Mouse (Mus musculus) kidney, adult 2 months (tissue): ENCODE data around the gene Cog3. TPM values are rescaled to one million over a fixed set of nuclear protein-coding genes. Genes with fewer than 3 reads are reported as not detected.

ENCODE experiments used
- DNase-seq: peaks from one replicate; pipeline ENCODE4 v3.0.0; 2021
- H3K27ac ChIP-seq: fragments of 200-500 bp; 2 replicates; pipeline ENCODE4 v1.5.1; 2012; ENCODE audit warnings: low read depth, low read length, control low read depth, inconsistent platforms; ENCODE audit not compliant: insufficient read depth
- H3K27me3 ChIP-seq: fragments of 200-500 bp; replicated peaks from 2 replicates; pipeline ENCODE4 v1.6.1; 2012; ENCODE audit warnings: mild to moderate bottlenecking, moderate library complexity, low read length, inconsistent platforms; ENCODE audit not compliant: control insufficient read depth, insufficient read depth
- H3K36me3 ChIP-seq: fragments of 200-500 bp; 2 replicates; pipeline ENCODE4 v1.6.1; 2012; ENCODE audit warnings: mild to moderate bottlenecking, moderate library complexity, low read length, inconsistent platforms; ENCODE audit not compliant: control insufficient read depth, insufficient read depth
- H3K4me1 ChIP-seq: fragments of 200-500 bp; 2 replicates; pipeline ENCODE4 v1.6.1; 2011; ENCODE audit warnings: low read length; ENCODE audit not compliant: control insufficient read depth, insufficient read depth
- H3K4me3 ChIP-seq: fragments of 200-500 bp; 2 replicates; pipeline ENCODE4 v1.5.1; 2011; ENCODE audit warnings: mild to moderate bottlenecking, low read depth, low read length, control low read depth; ENCODE audit not compliant: insufficient read depth
- CTCF ChIP-seq: fragments of 200-500 bp; conservative IDR thresholded peaks from 2 replicates; pipeline ENCODE4 v1.5.1; 2011; ENCODE audit warnings: low read depth, mild to moderate bottlenecking, control low read depth, low read length, moderate library complexity, mixed read lengths; ENCODE audit not compliant: insufficient read depth, insufficient read length
- POLR2A ChIP-seq: fragments of 200-500 bp; IDR thresholded peaks from one replicate; pipeline ENCODE4 v1.6.1; 2011; ENCODE audit warnings: low read depth, low read length, control low read depth
- WGBS: fragments of 180-500 bp; shearing (Covaris S2); methylation state at CpG from one replicate; pipeline ENCODE4 v1.1.7; 2018; 5-methylcytosine and 5-hydroxymethylcytosine counted together
- polyA plus RNA-seq: library from polyadenylated mRNA; depleted of rRNA; stranded (reverse); fragments of >200 nt; gene quantifications from 2 replicates; pipeline ENCODE4 v1.2.3, GENCODE M21; 2012

Gene Cog3
- polyA plus RNA-seq, 1 experiment = 10.0 TPM

GRCm38 (mm10) chr14:75758401-75758800 is 4.1 kb upstream of the Cog3 start:
- Histone ChIP-seq H3K4me3 (no peak overlapping the region), H3K27me3 (no peaks in the 10 kb centered on the region), H3K36me3 (peaks cover 5% of the 10 kb centered on the region; the same call in 1 of the 2 replicates), H3K4me1 (no peaks in the 10 kb centered on the region), H3K27ac (no peak overlapping the region)
- TF ChIP-seq POLR2A (no peak), CTCF (no peak)
- 78% methylated on average over 7 of the region's 7 CpGs for WGBS
- no peak for DNase-seq

DNA sequence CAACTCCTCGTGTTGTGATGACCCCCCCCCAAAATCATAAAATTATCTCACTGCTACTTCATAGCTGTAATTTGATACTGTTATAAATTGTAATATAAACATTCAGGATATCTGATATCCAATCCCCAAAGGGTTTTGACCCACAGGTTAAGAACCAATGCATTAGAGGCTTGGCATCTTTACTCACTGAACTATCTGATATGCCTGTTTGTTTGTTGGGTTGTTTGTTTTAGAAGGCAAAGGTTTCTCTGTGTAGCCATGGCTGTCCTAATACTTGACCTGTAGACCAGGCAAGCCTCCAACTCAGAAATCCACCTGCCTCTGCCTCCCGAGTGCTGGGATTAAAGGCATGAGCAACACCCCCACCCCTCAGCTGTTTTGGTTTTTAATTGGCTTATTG is 3.5 kb upstream of the Cog3 start:
- WGBS = 61% methylated on average over 2 of the region's 2 CpGs
- Histone ChIP-seq H3K36me3 (peaks cover 5% of the 10 kb centered on the region; the same call in 1 of the 2 replicates), H3K27me3 (no peaks in the 10 kb centered on the region), H3K27ac (no peak overlapping the region), H3K4me1 (peaks cover 6% of the 10 kb centered on the region; the same call in 1 of the 2 replicates), H3K4me3 (no peak overlapping the region)
- TF ChIP-seq POLR2A = no peak
- no peak for TF ChIP-seq CTCF
- DNase-seq = no peak

DNA sequence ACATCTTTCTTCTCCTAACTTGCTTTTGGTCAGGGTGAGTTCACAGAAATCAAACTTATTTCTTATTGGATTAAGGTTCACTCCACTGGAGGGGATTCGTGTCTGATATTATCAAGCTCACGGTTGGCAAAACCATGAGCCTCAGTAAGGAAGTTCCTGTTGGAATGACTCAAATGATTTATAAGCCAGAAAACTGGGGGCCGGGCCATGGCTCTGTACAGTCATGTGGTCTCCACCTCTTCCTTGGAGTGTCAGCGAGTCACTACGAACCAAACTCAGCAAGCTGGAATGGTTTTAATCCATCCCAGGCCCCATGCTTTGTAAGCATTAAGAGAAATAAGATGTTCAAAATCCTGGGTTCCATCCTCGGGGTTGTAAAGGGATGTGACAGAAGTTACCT is 2.7 kb upstream of the Cog3 start:
- Histone ChIP-seq H3K27ac (no peak overlapping the region), H3K4me3 (no peak overlapping the region), H3K36me3 (peaks cover under 1% of the 10 kb centered on the region; the same call in 1 of the 2 replicates), H3K4me1 (peaks cover 10% of the 10 kb centered on the region), H3K27me3 (no peaks in the 10 kb centered on the region)
- no peak for TF ChIP-seq POLR2A
- no peak for TF ChIP-seq CTCF
- peak; percentile 45 for DNase-seq
- WGBS = 63% methylated on average over 6 of the region's 6 CpGs

- WGBS = 16% methylated on average over 8 of the region's 8 CpGs
- TF ChIP-seq CTCF (no peak), POLR2A (no peak)
- no peaks in the 10 kb centered on the region for H3K27me3 ChIP-seq
- peaks cover 10% of the 10 kb centered on the region for H3K4me1 ChIP-seq
- H3K27ac ChIP-seq = no peak overlapping the region
- H3K36me3 ChIP-seq = no peaks in the 10 kb centered on the region
- DNase-seq = no peak
- peak overlapping the region; percentile 44 for H3K4me3 ChIP-seq
Measured at GRCm38 (mm10) chr14:75753206-75753605, 1.1 kb downstream of the Cog3 start.

DNA sequence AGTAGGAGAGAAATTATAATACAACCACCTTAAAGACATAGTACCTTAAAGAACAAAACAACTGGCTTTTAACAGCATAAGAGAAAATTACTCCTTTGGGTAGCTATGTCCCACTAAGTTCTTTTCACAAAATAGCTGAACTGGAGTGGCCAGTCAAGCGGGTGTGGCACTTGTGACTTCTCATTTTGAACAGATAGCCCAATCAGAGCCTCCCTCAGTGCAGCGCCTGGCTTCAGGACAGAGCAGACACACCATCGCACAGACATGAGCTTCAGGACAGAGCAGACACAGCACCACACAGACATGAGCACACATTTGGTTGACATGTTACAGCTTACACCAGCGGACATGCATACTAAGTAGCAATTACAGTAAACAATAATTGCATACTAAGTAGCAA is 3.3 kb downstream of the Cog3 start:
- Histone ChIP-seq H3K4me1 (peaks cover 10% of the 10 kb centered on the region), H3K4me3 (no peak overlapping the region), H3K36me3 (no peaks in the 10 kb centered on the region), H3K27ac (no peak overlapping the region), H3K27me3 (no peaks in the 10 kb centered on the region)
- no peak for TF ChIP-seq POLR2A
- TF ChIP-seq CTCF = no peak
- 78% methylated on average over 4 of the region's 4 CpGs for WGBS
- DNase-seq = no peak

- WGBS = 90% methylated on average over 4 of the region's 4 CpGs
- Histone ChIP-seq H3K4me1 (peaks cover 10% of the 10 kb centered on the region), H3K36me3 (peaks cover 2% of the 10 kb centered on the region; the same call in 1 of the 2 replicates), H3K27me3 (no peaks in the 10 kb centered on the region), H3K27ac (no peak overlapping the region), H3K4me3 (no peak overlapping the region)
- DNase-seq = no peak
- TF ChIP-seq CTCF = no peak
- TF ChIP-seq POLR2A = no peak
Measured at GRCm38 (mm10) chr14:75749123-75749522, 5.2 kb downstream of the Cog3 start.

DNA sequence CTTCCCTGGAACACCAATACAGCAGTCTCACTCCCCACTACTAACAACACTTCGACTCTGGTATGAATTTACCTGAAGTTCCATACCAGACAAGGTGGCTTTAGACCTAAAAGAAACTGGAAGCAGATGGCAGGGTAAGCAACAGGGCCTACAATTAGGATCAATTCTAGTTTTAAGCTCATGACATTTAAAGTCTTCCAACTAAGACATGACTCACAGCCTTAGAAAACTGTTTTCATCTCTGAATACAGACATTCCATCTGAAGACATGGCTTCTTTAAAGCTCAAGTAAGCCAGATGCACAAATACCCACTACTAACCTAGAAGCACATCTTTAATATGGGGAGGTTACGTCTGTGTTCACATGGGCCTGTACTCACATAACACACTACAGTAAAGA is 6.4 kb downstream of the Cog3 start:
- WGBS = 94% methylated on average over 2 of the region's 2 CpGs
- no peak overlapping the region for H3K27ac ChIP-seq
- DNase-seq = no peak
- no peak for TF ChIP-seq POLR2A
- H3K36me3 ChIP-seq = peaks cover 2% of the 10 kb centered on the region; the same call in 1 of the 2 replicates
- H3K4me3 ChIP-seq = no peak overlapping the region
- no peaks in the 10 kb centered on the region for H3K27me3 ChIP-seq
- H3K4me1 ChIP-seq = peaks cover 5% of the 10 kb centered on the region

GRCm38 (mm10) chr14:75741904-75742303 is 12.4 kb downstream of the Cog3 start:
- no peak for DNase-seq
- 89% methylated on average over 3 of the region's 3 CpGs for WGBS
- TF ChIP-seq CTCF = no peak
- no peak for TF ChIP-seq POLR2A
- H3K36me3 ChIP-seq = peaks cover 5% of the 10 kb centered on the region
- H3K27ac ChIP-seq = no peak overlapping the region
- H3K4me3 ChIP-seq = no peak overlapping the region
- no peaks in the 10 kb centered on the region for H3K27me3 ChIP-seq
- no peaks in the 10 kb centered on the region for H3K4me1 ChIP-seq
